Mouse (Mus musculus) testis, postnatal 10 days (tissue): ENCODE measurements around the gene Egfl8.
A peak's percentile ranks its signal among the peaks of the same experiment; 100 is the strongest.

Experiments used
- DNase-seq: peaks from one replicate; pipeline ENCODE4 v3.0.0; 2021; ENCODE audit warnings: low spot score

Gene Egfl8

DNA sequence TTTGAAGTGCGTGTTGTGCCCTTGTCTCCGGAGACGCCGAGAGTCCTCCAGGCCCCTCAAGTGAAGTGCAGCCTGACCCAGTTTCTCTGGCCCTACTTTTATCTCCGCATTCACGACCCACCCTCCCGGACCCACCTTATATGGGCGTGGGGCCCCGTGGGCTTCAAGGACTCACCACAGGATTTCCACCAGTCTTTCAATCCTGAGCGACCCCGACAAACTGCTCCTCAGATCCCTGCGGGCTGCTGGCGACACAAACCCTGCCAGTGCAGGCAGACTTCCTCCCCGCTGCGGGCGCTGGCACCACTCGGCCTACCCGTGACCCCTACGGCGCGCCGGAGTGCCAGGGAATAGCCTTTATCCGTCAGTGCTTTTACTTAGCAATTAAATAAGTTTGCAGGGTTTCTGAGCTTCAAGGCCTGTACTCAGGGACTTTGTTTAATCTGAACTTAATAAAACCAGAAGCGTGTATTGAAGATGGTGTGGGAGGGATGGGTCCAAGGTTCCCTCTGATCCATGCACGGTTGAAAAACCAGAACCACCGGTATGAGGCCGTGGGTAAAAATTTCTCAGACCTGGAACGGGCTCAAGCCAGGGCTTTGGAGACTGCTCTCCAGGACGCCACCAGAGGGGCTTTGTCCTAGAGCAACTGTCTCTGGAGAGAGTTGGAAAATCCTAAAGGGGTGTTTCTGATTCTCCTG, 12.3 kb upstream of the Egfl8 start, which contains the start of gene Ppt2:
Ppt2 (minus strand) TSS at position 568 of the 701 bp plus-strand sequence.
- DNase-seq: peak; percentile 73

DNA sequence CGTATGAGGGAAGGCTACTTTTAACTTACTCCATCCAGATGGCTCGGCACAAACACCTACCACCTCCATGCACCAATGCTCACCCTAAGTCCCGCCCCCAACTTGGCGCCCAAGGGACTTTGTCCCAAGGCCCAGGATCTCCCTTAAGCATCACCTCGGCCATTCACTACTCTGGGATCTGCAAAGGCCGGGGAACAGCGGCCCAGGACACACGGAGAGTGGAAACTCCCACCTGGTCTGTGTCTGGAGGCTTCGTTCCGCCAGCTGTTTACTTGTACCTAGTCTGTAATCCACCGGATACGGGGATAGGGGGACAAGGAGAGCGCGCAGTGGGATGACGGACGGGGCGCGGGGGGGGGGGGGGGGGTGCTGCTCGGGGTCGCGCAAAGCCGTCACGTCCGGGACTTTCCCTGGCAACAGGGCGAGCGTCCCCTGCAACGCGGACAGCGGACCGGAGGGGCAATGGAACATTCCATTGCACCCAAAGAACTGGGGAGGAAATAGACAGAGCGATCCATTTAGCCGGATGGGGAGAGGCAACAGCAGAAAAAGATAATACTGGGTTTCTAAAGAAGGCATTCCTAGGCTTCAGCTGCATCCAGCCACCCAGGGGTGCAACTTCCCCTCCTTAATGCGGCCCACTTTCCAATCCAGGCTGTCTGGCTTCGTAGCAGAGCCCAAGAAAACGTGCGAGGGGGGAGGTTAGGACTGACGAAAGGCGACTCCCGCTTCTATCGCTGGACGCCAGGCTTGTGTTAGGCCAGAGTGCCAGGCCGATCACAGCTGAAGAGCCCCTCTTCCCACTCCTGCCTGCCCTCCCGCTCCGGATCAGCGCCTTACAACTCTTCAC, 11.5 kb upstream of the Egfl8 start:
- peak; percentile 92 for DNase-seq

DNA sequence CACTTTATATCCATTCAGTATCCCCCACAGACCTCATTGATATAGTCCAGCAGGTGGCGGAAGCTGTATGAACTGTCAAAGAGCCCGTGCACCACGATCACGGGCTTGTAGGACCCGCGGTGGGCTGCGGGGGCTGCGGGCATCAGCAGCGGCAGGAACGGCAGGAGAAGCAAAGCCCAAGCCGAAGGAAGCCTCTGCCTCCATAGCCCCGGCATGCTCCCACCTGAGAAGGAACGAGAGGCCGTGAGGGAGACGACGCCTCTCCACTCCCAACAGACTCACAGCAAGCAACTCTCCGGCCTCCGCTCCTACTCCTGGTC, 11.0 kb upstream of the Egfl8 start:
- peak; percentile 55 for DNase-seq

DNA sequence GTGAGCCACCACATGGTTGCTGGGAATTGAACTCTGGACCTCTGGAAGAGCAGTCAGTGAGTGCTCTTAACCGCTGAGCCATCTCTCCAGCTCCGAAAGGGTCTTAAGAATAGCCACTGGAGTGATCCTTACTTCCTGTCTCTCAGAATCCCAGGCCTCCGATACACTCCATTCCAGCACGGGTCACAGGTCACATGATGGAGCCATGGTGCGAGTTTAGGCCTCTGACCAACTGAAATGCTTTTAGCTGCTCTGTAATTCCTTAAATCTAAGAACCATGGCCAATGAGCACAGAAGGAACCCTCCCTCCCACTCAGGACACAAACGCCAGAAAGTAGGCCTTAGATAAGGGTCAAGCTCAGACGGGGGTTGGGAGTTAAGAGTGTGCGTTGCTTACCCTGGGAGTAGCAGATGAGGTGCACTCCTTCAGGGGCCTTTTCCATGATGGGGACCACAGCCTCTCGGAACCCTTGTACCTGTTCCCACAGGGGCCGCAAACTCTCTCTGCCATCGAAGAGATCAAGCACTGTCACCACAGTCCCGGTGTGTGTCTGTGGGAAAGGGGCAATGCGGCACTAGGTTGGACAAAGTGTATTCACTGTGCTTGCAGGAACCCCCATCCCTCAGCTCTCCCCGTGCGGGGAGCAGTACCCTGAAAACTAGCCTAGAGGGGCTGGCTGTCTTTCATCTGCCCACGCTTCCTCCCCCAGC, 10.4 kb upstream of the Egfl8 start:
- peak; percentile 46 for DNase-seq

DNA sequence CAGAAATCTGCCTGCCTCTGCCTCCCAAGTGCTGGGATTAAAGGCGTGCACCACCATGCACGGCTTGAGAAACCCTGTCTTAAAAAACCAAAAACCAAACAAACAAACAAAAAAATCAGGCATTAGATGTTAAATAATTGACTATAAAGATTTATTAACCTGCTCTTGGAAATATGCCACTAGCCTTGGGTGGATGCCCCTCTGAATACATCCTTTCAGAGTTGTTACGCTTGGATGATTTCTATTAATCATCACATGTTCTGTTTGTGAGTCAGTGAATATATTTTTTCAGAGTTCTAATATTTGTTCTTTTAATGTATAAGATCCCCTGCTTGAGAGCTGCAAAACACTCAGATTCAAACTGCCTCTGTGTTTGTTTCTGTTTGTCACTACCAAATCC, 9.2 kb upstream of the Egfl8 start:
- no peak for DNase-seq

DNA sequence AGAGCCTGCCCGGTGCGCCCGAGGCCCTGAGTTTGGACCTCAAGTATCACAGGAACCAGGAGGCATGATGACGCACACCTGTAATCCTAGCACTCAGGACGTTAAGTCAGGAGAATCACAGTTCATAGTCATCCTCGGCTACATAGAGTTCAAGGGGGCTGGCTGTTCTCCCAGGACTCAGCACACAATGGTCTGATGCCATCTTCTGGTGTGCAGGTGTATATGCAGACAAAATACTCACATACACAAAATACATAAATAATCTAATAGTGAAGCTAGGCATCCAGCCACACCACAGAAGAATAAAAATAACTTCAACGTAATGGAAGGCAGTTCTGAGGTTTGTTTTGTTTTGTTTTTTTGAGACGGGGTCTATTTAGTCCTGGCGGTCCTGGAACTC, 7.4 kb upstream of the Egfl8 start:
- DNase-seq: no peak

DNA sequence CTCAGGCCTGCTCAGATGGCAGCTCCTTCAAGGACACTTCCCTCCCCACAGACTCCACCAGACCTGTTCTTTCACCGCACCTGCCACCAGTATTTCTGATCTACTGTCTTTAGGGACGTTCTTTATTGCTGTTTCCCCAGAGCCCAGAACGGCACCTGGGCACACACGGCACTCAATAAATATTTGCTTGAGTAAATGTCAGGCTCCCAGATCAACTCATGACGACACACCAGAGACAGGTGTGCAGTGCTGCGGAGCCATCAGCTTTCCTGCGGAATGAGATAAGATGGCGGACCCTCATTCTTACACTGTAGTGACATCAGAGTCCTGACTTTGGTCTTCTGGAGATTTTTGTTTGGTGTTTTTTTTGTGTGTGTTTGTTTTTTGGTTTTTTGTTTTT, 5.2 kb upstream of the Egfl8 start:
- DNase-seq: no peak

DNA sequence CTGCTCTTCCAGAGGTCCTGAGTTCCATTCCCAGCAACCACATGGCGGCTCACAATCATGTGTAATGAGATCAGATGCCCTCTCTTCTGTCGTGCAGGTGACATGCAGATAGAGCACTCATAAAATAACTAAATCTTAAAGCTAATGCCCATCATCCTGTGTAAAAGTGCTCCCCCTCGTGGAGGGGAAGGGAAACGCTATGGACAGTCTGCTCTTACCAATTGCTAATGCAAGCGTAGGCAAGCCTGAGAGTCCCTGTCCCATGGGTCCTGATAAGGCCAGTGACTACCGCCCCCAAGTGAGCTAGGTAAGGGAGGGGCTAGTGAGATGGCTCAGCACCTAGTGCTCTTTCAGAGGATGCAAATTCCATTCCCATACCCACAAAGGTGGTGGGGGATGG, 3.2 kb upstream of the Egfl8 start:
- DNase-seq: no peak

DNA sequence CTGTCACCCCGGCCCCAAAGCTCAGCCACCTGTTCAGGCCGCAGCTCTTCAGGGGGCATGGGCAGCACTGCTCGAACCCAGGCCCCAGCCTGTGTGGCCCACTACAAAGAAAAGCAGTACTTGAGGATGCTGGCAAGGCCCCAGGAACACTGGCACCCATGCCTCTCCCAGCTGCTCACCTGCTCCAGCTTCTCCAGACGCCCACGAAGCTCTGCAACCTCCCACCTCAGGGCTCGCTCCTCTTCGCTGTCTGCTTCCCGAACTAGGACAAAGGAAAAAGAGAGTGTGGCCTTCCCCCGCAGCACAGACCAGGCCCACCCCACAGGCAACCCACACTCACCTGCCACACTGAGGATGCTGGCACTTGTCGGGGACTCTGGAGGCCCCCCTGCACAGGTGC, 1.9 kb downstream of the Egfl8 start:
- no peak for DNase-seq

DNA sequence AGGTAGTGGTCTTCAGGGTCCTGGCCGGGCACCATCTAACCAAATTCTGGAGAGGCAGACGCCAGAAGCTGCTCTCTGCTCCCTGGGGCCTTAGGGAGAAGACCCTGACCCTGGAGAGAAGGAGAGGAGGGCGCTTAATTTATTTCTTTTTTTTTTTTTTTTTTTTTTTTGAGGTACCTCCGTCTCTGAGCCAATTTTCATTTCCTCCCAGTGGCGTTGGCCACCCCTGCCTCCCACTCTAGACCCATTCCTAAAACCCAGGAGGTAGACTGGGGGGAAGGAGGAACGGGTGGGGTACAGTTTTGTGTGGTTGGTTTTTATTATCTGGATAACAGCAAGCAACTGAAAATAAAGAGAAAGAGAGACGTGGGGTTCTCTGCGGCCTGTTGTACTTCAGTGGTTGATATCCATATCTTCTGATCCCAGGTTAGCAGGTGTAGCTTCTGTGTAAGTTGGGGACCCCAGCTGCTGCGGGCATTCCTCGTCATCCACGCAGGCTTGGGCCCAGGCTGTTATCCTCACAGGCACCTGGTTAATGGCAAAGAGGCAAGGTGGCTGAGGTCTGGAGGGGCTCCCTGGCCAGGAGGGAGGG, 2.6 kb downstream of the Egfl8 start:
- DNase-seq: no peak

DNA sequence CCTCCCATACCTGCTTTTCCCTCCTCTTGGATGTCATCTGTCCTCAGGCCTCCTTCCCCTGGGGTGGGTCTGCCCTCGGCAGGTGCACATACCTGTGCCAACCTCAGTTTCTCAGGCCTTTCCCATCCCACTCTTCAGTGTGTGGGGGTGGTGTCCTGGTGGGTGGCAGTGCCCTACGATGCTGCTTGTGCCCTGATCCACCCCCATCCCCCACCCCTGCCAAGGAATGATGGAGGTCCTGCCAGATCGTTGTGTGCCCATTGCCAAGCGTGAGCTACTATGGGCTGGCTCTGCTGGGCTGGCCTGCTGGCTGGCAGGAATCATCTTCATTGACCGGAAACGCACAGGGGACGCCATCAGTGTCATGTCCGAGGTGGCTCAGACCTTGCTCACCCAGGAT, 4.7 kb downstream of the Egfl8 start:
- DNase-seq: no peak

DNA sequence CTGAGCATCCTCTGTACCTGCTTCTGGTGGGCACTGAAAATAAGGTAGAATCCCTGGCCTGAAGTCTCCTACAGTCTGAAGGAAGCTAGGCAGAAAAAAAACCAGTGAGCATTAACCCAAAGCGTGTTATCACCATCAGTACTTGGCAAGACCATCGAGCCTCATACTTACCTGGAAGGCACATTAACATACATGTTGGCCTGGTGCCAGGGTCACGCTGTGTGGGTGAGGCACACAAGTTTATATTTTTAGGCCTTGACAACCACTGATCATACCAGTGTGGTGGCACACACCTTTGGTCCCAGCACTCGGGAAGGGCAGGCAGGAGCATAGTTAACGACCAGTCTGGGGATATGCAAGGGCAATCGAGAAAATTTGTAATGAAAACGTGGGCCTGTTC, 7.8 kb downstream of the Egfl8 start:
- DNase-seq: peak; percentile 74

DNA sequence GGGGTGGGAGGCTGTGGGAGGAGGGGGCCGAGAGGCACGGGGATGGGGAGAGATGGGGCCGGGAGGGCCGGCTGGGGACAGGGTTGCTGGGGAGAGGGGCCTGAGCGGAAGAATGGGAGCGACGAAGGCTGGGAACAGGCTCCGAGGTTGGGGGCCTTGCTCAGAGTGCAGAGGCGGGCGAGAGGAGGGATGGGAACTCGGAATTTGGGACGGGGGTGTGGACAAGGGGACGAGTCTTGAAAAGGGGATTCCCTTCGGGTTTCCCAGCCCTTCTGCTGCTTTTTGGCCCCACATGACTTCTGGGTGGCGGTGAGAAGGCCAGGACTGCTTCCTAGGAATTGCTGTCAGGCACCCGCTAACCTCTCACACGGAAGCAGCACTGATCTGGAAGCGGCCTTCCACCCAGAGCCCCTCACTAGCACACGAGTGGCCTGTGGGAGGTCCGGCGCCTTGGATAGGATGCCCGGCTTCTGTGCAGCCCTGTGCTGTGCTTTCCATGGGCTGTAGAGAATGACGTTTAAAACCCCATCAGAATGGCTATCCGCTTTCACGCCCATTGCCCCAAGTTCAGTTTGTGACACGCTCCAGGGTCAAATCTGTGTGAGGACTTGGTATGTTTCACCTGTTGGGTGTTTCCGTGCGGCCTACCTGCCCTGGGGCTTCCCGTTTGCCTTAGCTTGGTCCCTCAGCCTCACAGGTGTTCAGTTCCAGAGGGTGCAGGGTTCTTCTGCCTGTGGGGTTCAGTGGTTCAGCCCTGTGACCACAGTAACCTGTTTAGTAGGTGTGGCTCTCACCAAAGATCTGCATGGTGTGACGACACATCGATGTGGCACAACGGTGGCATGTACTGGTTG, 9.4 kb downstream of the Egfl8 start:
- peak; percentile 64 for DNase-seq

DNA sequence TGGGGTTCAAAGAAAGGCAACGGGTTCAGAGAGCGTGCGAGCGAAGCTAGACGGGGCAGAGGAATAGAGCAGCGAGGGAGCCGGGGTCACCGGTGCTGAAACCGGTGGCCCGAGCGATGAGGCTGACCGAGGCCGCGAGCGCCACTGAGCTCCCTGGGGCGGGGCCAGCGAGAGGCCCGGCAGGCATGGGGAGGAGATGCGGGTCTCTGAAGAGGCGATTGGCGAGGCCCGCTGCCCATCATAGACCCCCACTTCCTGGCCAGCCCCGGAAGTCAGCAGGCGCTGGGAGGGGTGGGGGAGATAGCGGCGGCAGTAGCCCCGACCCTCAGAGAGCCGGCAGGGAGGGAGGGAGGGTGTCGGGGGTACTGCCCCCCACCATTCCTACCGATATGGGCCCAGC, 10.2 kb downstream of the Egfl8 start:
- peak; percentile 98 for DNase-seq

DNA sequence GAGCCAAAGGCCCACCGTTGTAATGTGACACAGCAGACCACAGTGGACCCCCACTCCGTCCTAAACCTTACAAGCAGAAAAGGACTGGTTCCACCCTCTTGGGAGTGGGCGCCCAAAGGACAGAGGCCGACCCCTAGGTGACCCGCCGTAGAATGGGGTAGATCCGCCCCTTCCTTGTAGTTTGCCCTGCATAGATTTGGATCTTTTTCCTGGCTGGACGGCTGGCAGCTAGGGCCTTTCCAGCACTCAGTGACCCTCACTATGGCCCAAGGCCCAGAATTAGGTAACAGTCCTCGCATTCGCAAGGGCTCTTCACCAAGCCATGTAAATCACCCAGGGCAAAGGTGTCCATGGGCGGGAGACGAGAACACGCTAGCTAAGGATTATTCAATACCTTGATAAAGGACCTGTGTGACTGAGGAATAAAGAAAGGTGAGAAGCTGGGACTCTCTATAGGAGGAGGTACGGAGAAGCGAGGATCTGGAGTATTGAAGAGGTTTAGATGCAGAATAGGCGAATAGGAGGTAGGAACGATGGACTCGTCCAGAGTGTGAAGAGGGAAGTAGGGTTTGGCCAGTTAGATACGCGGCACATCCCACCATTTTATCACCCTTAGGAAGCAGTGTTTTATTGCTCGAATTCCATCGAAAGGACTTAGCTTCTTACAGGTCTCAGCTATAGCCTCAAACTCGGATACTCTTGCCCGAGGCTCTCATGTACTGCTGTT, 11.1 kb downstream of the Egfl8 start:
- peak; percentile 64 for DNase-seq

DNA sequence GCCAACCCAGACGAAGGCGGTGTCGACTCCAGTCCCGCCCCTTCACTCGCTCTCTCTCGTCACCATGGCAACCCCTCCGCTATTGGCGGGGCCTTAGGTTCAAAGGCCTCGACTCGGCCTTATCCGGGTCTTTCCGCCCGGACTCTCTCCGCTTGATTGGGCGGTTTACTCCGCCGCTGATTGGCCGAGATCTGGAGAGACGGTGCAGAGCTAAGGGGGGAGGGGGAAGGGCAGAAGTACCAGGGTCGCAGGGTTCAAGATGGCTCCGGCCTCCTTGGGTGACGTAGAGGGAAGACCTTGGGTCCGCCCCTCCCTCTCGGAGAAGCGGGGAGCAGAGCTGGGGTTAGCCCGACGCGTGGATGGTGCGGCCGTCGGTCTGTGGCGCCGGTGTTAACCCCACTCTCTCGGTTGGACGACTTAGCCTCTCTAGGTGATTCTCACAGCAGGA, 11.7 kb downstream of the Egfl8 start, which contains the start of gene Agpat1:
Agpat1 (plus strand) TSS at position 202 of the 448 bp plus-strand sequence.
- peak; percentile 98 for DNase-seq

DNA sequence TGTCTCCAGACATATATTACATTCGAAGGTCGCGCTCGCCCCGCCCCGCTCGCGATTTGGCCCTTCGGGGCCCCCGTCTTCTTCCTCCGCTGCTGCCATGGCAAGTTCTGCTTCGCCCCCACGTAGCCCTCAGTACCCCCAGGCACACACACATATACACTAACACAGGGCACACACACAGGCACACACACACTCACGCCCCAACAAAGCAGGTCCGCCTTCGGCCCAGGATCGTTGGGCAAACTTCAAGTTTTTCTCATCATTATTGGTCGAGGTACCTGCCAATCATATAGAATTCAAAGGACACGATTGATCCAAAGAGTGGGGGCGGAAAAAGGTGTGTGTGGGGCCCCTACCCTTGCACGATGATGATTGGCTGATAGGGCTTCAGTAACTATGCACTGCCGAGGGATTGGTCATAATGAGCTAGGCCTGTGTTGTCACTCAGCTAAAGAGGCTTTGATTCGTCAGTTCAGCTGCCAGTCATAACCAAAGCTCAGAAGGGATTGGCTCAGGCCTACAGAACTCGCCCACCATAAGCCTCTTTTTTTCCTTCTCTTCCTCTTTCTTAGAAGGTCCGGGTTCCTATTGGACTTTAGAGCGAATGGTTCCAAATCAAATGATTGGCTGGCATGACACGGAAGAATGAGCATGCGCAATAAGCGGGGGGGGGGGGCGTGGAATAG, 12.3 kb downstream of the Egfl8 start, which contains the start of gene Rnf5:
Rnf5 (minus strand) TSS at position 316 of the 686 bp plus-strand sequence.
- DNase-seq: peak; percentile 98

DNA sequence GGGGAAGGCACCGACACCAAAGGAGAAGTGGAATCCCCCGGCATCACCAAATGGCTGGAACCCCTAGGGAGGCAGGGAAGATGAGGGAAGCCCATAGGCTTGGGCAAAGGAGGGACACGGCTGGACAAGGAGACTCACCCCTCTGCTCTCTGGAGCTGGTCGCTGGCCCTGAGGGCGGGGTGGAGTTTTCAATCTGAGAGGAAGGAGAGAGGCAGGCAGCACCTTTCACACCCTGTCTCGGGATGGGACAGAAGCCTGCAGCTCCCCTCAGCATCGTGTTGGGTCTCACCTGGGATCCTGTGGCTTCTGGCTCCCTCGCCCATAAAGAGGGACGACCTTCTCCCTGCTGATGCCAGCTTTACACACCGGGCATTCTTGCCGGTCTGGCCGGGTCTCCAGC, 14.0 kb downstream of the Egfl8 start:
- no peak for DNase-seq

DNA sequence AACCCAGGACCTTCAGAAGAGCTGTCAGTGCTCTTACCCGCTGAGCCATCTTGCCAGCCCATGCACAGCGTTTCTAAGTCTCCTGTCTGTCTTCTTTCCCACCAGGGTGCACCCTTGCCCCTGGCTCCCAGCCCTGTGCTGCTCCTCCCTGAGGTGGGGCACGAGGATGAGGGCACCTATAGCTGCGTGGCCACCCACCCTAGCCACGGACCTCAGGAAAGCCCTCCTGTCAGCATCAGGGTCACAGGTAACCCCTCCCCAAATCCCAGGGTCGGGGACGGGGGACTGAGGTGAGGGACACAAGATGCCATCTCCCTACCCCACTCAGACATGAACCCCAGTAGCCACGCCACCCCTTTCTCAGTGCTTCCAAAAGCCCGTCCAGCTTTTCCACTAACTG, 15.9 kb downstream of the Egfl8 start:
- no peak for DNase-seq

DNA sequence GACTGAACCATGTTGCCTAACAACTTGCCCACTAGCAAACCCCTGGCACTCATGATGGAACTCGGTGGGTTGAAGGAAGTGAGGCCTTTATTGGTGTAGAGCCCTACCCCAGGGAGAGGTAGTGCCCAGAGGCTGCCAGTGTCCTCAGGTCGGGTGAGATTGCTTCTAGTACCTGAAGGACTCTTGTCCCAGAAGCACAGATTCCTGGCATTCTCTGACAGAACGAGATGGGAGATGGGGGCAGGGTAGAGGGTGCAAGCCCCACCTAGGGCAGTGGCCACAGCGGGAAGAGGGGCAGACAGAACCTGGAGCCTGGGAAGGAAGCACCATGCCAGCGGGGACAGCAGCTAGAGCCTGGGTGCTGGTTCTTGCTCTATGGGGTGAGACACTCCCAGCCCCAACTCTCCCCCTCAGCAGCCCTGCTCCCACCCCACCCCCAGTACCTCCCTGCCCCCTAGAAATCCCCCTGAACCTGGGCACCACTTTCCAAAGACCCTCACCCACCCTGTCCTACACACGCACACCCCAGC, 18.1 kb downstream of the Egfl8 start, which contains the start of gene Ager:
Ager (plus strand) TSS at position 297 of the 530 bp plus-strand sequence.
- DNase-seq: no peak
